Mouse (Mus musculus) cerebellum, adult 11 months (tissue): ENCODE data around the gene Rnf183.

ENCODE experiments used
- DNase-seq: peaks from one replicate; pipeline ENCODE4 v3.0.0; 2022

Gene Rnf183

GRCm38 (mm10) chr4:62379724-62380381 lies 55.2 kb downstream of the Rnf183 start:
- no peak for DNase-seq
